Mouse (Mus musculus): ENCODE measurements around the gene Trim5. TPM values are rescaled to one million over a fixed set of nuclear protein-coding genes. Genes with fewer than 3 reads are reported as not detected.
"Not testable (repeated sequence)": the region's sequence is repeated elsewhere in the genome, so short reads cannot be mapped to it uniquely, and the experiment has no call there.

Trim5 gene
- polyA plus RNA-seq (2015; fragmentation: Nextera tagmentation; extraction: Ambion mirVana) = not detected in 2 replicates

GRCm38 (mm10) chr7:104287576-104288443, at the start of gene Trim5:
Gene Trim5 (minus strand): TSS chr7:104288094.
- not testable (repeated sequence) for H3K4me1 ChIP-seq (replicated peaks); H3K4me2 ChIP-seq (replicated peaks); H3K36me3 ChIP-seq; H3K27me3 ChIP-seq; H3K27ac ChIP-seq; H3K9ac ChIP-seq (replicated peaks); H3K9me3 ChIP-seq; H3K4me3 ChIP-seq (replicated peaks)
- ATAC-seq = 0 out of 2 replicates have a peak, but pooled peaks have one; percentile 34
- WGBS = 41% methylated on average over 14 of the region's 14 CpGs

DNA sequence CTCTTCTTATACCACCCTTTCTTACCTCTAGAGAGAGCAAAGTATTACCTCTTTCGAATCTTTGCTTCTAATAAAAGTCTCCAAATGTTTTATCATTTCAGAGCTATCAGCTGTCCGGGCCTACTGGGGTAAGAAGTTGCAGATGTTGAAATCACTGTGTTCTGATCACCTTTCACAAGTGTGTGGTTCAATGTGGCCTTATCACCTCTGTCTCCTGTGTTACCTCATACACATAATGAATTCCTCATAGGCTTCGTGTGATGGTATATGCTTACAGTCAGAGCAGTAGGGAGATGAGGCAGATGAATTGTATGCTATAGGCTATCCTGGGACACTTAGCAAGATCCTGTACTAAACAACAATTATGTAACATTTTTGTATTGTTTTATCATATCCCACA, 47.7 kb upstream of the Trim5 start:
- H3K9ac ChIP-seq (replicated peaks); H3K4me2 ChIP-seq (replicated peaks); H3K9me3 ChIP-seq; ATAC-seq; H3K27ac ChIP-seq; H3K36me3 ChIP-seq; H3K4me3 ChIP-seq (replicated peaks); H3K4me1 ChIP-seq (replicated peaks); H3K27me3 ChIP-seq: not testable (repeated sequence)
- WGBS = 90% methylated on average over 3 of the region's 3 CpGs

- not testable (repeated sequence) for H3K4me1 ChIP-seq (replicated peaks); H3K9ac ChIP-seq (replicated peaks); ATAC-seq; H3K9me3 ChIP-seq; H3K27ac ChIP-seq; H3K4me3 ChIP-seq (replicated peaks); H3K36me3 ChIP-seq; H3K27me3 ChIP-seq; H3K4me2 ChIP-seq (replicated peaks)
- 96% methylated on average over 2 of the region's 2 CpGs for WGBS
These were observed 41.3 kb upstream of the Trim5 start, which contains the start of gene Trim34b for GRCm38 (mm10) chr7:104329171-104329570. Gene Trim34b (plus strand): TSS chr7:104329471.

DNA sequence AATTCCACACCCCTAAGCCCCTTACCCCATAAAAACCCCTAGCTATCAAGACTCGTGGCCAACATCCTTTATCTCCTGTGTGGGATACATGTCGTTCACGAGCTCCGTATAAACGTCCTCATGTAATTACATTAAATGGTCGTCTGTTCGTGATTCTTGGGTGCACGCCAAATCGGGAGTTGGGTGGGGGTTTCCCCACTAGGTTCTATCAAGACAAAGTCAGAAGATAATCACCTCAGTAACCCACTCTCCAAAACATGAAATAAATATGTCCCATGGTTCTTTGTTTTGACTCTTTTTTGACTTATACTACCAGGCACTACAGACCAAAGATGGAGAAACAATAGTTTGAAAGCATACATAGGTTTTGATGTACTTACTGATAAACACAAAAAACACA, 34.1 kb upstream of the Trim5 start:
- no peaks in the 10 kb centered on the region for H3K27me3 ChIP-seq
- no peaks in the 10 kb centered on the region for H3K36me3 ChIP-seq
- no peak overlapping the region for H3K4me3 ChIP-seq (replicated peaks)
- no peak overlapping the region for H3K4me2 ChIP-seq (replicated peaks)
- H3K4me1 ChIP-seq (replicated peaks) = no peaks in the 10 kb centered on the region
- H3K9ac ChIP-seq (replicated peaks) = no peak overlapping the region
- no peak overlapping the region for H3K27ac ChIP-seq
- no peak for ATAC-seq
- WGBS = 88% methylated on average over 9 of the region's 9 CpGs
- H3K9me3 ChIP-seq = no peaks in the 10 kb centered on the region

GRCm38 (mm10) chr7:104315369-104316080, 27.6 kb upstream of the Trim5 start, which contains the start of gene Trim12a:
Gene Trim12a (minus strand): TSS chr7:104315466.
- H3K4me1 ChIP-seq (replicated peaks); H3K27me3 ChIP-seq; H3K9me3 ChIP-seq; H3K36me3 ChIP-seq; H3K27ac ChIP-seq; H3K9ac ChIP-seq (replicated peaks): not testable (repeated sequence)
- H3K4me2 ChIP-seq (replicated peaks) = peak within 1 kb of the TSS; percentile 37
- 26% methylated on average over 4 of the region's 4 CpGs for WGBS
- H3K4me3 ChIP-seq (replicated peaks) = peak within 1 kb of the TSS; percentile 20
- 0 out of 2 replicates have a peak, but pooled peaks have one; percentile 43 for ATAC-seq

DNA sequence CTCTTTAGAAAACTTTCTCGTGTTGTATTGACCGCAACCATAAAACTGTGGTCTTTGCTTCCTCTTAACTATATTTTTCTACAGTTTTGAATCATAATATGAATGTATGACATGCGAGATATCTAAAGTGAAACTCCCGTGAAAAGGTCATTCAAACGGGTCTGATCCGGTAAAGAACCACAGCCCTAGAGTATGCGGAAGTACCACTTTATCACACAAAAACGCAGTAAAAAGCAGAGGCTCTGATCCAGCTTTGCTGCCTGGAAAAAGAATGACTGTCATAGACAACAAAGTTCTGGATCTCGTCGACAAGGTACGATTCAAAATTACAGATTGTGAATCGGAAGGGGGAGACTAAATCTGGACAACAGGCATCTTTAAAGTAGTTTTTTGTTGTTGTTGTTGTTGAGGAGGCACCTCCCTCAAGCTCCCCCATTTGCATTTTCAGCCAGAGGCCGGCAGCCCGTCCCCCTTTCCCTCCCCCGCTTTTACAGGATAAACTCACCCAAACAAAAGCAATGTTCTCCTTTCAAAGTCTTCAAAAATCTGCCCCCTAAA, 27.0 kb upstream of the Trim5 start:
- peak overlapping the region; percentile 20 for H3K4me3 ChIP-seq (replicated peaks)
- 16% methylated on average over 15 of the region's 15 CpGs for WGBS
- no peak overlapping the region for H3K27ac ChIP-seq
- no peaks in the 10 kb centered on the region for H3K9me3 ChIP-seq
- no peaks in the 10 kb centered on the region for H3K27me3 ChIP-seq
- H3K4me2 ChIP-seq (replicated peaks) = peak overlapping the region; percentile 37
- H3K36me3 ChIP-seq = no peaks in the 10 kb centered on the region
- H3K9ac ChIP-seq (replicated peaks) = no peak overlapping the region
- no peak for ATAC-seq
- no peaks in the 10 kb centered on the region for H3K4me1 ChIP-seq (replicated peaks)

DNA sequence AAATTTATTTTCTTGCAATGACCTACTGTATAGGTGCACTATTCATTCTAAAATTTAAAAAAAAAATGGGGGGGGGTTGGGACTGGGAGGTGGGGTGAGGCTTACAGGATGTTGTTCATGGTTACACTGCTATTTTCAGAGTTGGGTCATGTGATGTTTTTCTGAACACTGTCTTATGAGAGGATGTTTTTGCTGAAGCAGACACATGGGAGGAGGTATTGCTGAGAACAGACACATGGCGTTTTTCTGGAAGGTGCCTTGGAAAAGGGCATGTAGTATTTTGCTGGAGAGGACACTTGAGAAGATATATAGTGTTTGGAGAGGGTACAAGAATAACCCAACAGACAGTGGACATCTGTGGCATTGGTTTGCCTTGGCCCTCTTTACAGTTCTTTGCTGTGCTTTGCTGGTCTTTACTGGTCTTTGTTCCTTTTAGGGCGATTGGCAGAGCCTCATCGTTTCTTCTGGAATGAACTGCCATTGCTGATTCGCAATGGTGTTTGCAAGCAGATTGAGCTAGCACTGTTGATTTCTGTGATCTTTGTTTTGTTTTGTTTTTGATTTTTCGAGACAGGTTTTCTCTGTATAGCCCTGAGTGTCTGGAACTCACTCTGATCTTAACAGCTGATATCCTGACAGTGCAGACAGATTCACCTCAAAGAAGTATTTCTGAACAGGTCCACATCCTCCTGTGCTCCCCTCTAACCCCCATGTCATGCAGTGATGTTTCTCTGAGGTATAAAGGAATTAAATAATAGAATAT, 3.9 kb upstream of the Trim5 start:
- 83% methylated on average over 5 of the region's 5 CpGs for WGBS

DNA sequence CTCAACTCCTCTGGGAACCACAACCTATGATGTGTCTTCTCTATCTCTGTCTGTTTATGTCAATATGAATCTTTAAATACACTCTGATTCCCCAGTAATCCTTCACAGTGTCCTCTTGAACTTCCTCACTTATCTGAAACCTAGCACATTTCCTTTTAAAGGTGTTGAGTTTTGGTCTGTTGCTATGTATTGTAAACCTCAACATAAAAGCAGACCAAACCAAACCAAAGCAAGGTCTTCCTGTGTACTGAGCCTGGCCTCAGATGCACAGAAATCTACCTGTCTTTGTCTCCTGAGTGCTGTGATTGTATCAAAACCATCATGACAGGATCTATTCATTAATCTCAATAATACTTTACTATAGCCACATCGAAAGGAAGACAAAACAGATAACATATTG, 2.7 kb upstream of the Trim5 start:
- H3K4me3 ChIP-seq (replicated peaks) = no peak overlapping the region
- 90% methylated on average over 1 of the region's 1 CpGs for WGBS
- ATAC-seq = no peak
- H3K9ac ChIP-seq (replicated peaks) = no peak overlapping the region
- H3K4me1 ChIP-seq (replicated peaks) = no peaks in the 10 kb centered on the region
- H3K27me3 ChIP-seq = no peaks in the 10 kb centered on the region
- no peak overlapping the region for H3K4me2 ChIP-seq (replicated peaks)
- no peaks in the 10 kb centered on the region for H3K9me3 ChIP-seq
- no peaks in the 10 kb centered on the region for H3K36me3 ChIP-seq
- no peak overlapping the region for H3K27ac ChIP-seq

More for the DNA sequence above, 3.9 kb upstream of the Trim5 start:
- Histone ChIP-seq H3K9me3 (no peaks in the 10 kb centered on the region), H3K36me3 (no peaks in the 10 kb centered on the region), H3K27me3 (no peaks in the 10 kb centered on the region), H3K4me1 (replicated peaks) (no peaks in the 10 kb centered on the region), H3K4me2 (replicated peaks) (no peak overlapping the region), H3K9ac (replicated peaks) (no peak overlapping the region), H3K4me3 (replicated peaks) (no peak overlapping the region), H3K27ac (no peak overlapping the region)
- no peak for ATAC-seq

DNA sequence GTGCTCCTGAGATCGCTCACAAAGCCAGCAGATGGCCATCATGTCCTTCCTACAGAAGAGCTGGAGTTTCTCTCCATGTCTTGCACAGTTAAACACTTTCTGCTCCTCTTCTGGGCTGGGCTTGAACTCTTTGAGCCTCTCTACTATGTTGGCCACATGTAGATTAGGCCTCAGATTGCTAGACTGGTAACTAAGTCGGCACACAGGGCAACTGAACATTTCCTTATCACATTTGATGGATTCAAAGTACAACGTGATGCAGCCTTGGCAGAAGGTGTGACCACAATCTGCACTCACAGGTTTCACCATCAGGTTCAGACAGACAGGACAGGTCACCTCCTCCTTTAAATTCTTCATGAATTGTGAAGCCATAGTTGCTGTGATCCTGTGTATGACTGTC, 8.5 kb downstream of the Trim5 start:
- not testable (repeated sequence) for H3K27me3 ChIP-seq; H3K36me3 ChIP-seq; H3K9me3 ChIP-seq; H3K27ac ChIP-seq; ATAC-seq; H3K9ac ChIP-seq (replicated peaks); H3K4me1 ChIP-seq (replicated peaks); H3K4me3 ChIP-seq (replicated peaks); H3K4me2 ChIP-seq (replicated peaks)
- 83% methylated on average over 3 of the region's 3 CpGs for WGBS

DNA sequence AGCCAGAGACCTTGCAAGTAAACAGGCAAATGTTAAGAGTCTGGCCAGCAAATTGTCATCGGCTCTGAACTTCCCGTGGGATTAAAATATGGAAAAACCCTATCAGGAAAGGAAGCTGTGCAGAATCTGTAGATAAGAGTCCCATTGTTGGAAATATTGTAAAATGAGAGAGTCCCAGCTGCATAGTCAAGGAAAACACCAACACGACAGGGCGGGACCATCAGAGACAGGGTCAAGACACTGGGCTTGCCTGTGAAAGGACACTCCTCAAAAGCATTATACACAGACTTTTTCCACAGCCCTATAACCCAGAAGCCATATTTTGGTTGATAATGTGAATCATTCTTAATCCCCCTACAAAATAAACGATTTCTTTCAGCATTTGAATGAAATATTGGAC, 22.6 kb downstream of the Trim5 start:
- not testable (repeated sequence) for H3K4me3 ChIP-seq (replicated peaks); H3K27me3 ChIP-seq; H3K9me3 ChIP-seq; H3K4me1 ChIP-seq (replicated peaks); H3K9ac ChIP-seq (replicated peaks); ATAC-seq; H3K36me3 ChIP-seq; H3K4me2 ChIP-seq (replicated peaks); H3K27ac ChIP-seq
- WGBS = 94% methylated on average over 4 of the region's 5 CpGs

DNA sequence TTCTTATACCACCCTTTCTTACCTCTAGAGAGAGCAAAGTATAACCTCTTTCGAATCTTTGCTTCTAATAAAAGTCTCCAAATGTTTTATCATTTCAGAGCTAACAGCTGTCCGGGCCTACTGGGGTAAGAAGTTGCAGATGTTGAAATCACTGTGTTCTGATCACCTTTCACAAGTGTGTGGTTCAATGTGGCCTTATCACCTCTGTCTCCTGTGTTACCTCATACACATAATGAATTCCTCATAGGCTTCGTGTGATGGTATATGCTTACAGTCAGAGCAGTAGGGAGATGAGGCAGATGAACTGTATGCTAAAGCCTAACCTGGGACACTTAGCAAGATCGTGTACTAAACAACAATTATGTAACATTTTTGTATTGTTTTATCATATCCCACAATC, 27.5 kb downstream of the Trim5 start:
- not testable (repeated sequence) for H3K4me2 ChIP-seq (replicated peaks); H3K9ac ChIP-seq (replicated peaks); H3K27me3 ChIP-seq; H3K4me1 ChIP-seq (replicated peaks); H3K36me3 ChIP-seq; H3K27ac ChIP-seq; ATAC-seq; H3K4me3 ChIP-seq (replicated peaks); H3K9me3 ChIP-seq
- 87% methylated on average over 4 of the region's 4 CpGs for WGBS

Measured in midbrain, embryonic 13.5 days (tissue).